8 mouse cellular contexts compared by ENCODE assay signal in the genomic region with DNA sequence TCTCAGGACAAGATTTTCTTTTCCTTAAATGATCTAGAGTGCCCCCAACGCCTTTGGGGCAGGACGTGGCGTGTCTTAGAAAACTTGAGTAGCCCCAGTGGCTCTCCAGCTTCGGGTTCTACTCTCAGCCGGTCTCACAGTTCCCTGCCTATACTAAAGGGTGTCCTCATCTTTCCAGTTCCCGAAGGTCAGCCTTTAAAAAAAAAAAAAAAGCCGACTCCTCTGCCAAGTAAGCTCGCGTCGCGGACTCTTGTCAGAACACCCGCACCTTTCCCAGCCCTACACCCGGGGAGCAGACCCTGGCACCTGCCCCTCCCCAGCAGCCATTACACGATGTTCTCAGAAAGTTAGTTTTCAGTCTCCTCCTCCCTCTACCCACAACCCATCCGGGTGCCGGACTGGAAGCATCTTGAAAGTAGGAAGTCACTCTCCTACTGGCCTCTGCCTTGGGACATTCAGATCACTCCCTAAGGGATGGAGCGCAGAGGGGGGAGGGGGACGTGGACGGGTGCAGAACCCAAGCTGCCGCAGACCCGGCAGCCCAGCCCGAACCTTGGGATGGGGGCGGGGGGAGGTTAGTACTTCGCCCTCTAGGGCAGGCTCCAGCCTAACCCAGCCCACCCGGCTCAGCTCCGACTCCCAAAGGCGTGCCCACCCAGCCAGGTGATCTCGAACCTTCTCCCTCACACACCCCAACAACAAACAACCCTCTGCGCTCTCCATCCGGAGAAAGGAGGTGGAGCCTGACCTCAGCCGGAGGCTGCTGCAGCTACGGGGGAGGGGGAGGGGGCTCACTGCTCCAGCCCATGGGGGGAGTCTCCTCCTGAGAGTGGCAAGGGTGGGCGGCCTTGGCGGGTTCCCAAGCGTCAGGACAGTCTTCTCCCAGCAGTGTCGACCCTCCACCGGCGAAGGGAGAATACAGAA. TPM values are rescaled to one million over a fixed set of nuclear protein-coding genes. Genes with fewer than 3 reads are reported as not detected.
DNase-seq lines count a peak whose midpoint lies in the region; ATAC-seq lines count a peak whose summit lies in the region.

No protein-coding gene starts in this region.

- 2% methylated on average over 38 of the region's 38 CpGs for WGBS in kidney, embryonic 15.5 days

- peak overlapping the region; percentile 44 for H3K9ac ChIP-seq in kidney, embryonic 15.5 days

- no peak; the same call in 1 of the 2 replicates for ATAC-seq in kidney, embryonic 15.5 days (replicated peaks; ENCODE audit: low FRiP score)

- H3K4me1 ChIP-seq in kidney, embryonic 15.5 days = peaks cover 40% of the 10 kb centered on the region

- no peak overlapping the region for H3K27ac ChIP-seq in kidney, embryonic 15.5 days

- H3K27me3 ChIP-seq in kidney, embryonic 15.5 days = peaks cover 91% of the 10 kb centered on the region
- H3K27me3 ChIP-seq in splenic B cell, adult 2 months (ENCODE audit: control insufficient read depth, insufficient read depth, low read length, poor library complexity, severe bottlenecking) = no peaks in the 10 kb centered on the region

- H3K36me3 ChIP-seq in kidney, embryonic 15.5 days = no peaks in the 10 kb centered on the region
- no peaks in the 10 kb centered on the region for H3K36me3 ChIP-seq in splenic B cell, adult 2 months (ENCODE audit: control insufficient read depth, insufficient read depth, low read length, poor library complexity, severe bottlenecking)

- DNase-seq in urinary bladder, postnatal 36 days (ENCODE audit: low spot score in 2 of 2) = peak; percentile 23
- DNase-seq in urinary bladder, postnatal 25 days (ENCODE audit: low spot score) = no peak
- DNase-seq in cerebellum, postnatal 10 days = peak; percentile 69 to 71
- DNase-seq in heart, adult 9 months (ENCODE audit: low spot score in 2 of 2) = peak; percentile 42 to 45
- peak; percentile 39 for DNase-seq in lung, postnatal 14 days
- DNase-seq in splenic B cell, adult 2 months (ENCODE audit: low read depth, low spot score) = peak; percentile 50
- no peak for DNase-seq in gastrocnemius, postnatal 4 days (ENCODE audit: low spot score in 2 of 2)

- peak overlapping the region; percentile 51 for H3K4me3 ChIP-seq in kidney, embryonic 15.5 days (replicated peaks)

- peak overlapping the region; percentile 88 for H3K4me2 ChIP-seq in kidney, embryonic 15.5 days

- H3K9me3 ChIP-seq in kidney, embryonic 15.5 days (replicated peaks) = no peaks in the 10 kb centered on the region

RNA-seq across cellular contexts. Expression of gene Bahd1, which starts 3.9 kb away (rescaled TPM):
- polyA plus RNA-seq in kidney, embryonic 15.5 days (2015; fragmentation: Nextera tagmentation; extraction: Ambion mirVana) = 3.8 and 4.4 TPM in 2 replicates
- 10 to 100 TPM; 15.2 to 15.4 TPM for total RNA-seq in gastrocnemius, postnatal 4 days (2021)

RNA-seq across cellular contexts. Expression of gene Chst14, which starts 30.0 kb away (rescaled TPM):
- 25.9 and 28.4 TPM in 2 replicates for polyA plus RNA-seq in kidney, embryonic 15.5 days (2015; fragmentation: Nextera tagmentation; extraction: Ambion mirVana)
- 10 to 100 TPM; 19.5 to 19.7 TPM for total RNA-seq in gastrocnemius, postnatal 4 days (2021)

RNA-seq across cellular contexts. Expression of gene Ivd, which starts 34.5 kb away (rescaled TPM):
- polyA plus RNA-seq in kidney, embryonic 15.5 days (2015; fragmentation: Nextera tagmentation; extraction: Ambion mirVana) = 71.6 and 82.8 TPM in 2 replicates
- 10 to 100 TPM; 71.4 to 74.5 TPM for total RNA-seq in gastrocnemius, postnatal 4 days (2021)

Comparison
In these comparisons a context has a peak if more than half of its experiments do, and no peak if none do; other contexts are left out.
1. DNase-seq: peak in urinary bladder, postnatal 36 days (2 of 2), cerebellum, postnatal 10 days (2 of 2), heart, adult 9 months (2 of 2), lung, postnatal 14 days (single experiment) and splenic B cell, adult 2 months (single experiment); none in urinary bladder, postnatal 25 days (single experiment) and gastrocnemius, postnatal 4 days (0 of 2).